Mouse (Mus musculus) heart, embryonic 16.5 days (tissue): ENCODE data around the gene Dqx1. TPM values are rescaled to one million over a fixed set of nuclear protein-coding genes. Genes with fewer than 3 reads are reported as not detected.

ENCODE experiments used
- ATAC-seq: fragments of 200-750 bp; cut with Nextera tagmentation; replicated peaks from 2 replicates; pipeline ENCODE4 v1.8.0; 2017; ENCODE audit warnings: moderate number of reproducible peaks; ENCODE audit not compliant: insufficient read depth, low FRiP score; ENCODE audit errors: extremely low read depth
- H3K27ac ChIP-seq: fragments of 300-500 bp; sonication (generic); 2 replicates; pipeline ENCODE4 v1.5.1; 2014; ENCODE audit warnings: mild to moderate bottlenecking, low read length, control low read depth, moderate library complexity
- H3K27me3 ChIP-seq: fragments of 300-500 bp; sonication (generic); 2 replicates; pipeline ENCODE4 v1.6.1; 2014; ENCODE audit warnings: low read length, mixed read lengths; ENCODE audit not compliant: control insufficient read depth, insufficient read depth
- H3K36me3 ChIP-seq: fragments of 300-500 bp; sonication (generic); 2 replicates; pipeline ENCODE4 v1.6.1; 2014; ENCODE audit not compliant: control insufficient read depth, insufficient read depth
- H3K4me1 ChIP-seq: fragments of 300-500 bp; sonication (generic); 2 replicates; pipeline ENCODE4 v1.6.1; 2014; ENCODE audit warnings: low read length, mixed read lengths; ENCODE audit not compliant: control insufficient read depth, insufficient read depth
- H3K4me2 ChIP-seq: fragments of 300-500 bp; sonication (generic); 2 replicates; pipeline ENCODE4 v1.6.1; 2014; ENCODE audit warnings: low read depth, mild to moderate bottlenecking, control low read depth, low read length
- H3K4me3 ChIP-seq: fragments of 300-500 bp; sonication (generic); 2 replicates; pipeline ENCODE4 v1.5.1; 2014; ENCODE audit warnings: mild to moderate bottlenecking, control low read depth, low read length
- H3K9ac ChIP-seq: fragments of 300-500 bp; sonication (generic); 2 replicates; pipeline ENCODE4 v1.6.1; 2014; ENCODE audit warnings: low read length, control low read depth
- H3K9me3 ChIP-seq: fragments of 300-500 bp; sonication (generic); replicated peaks from 2 replicates; pipeline ENCODE4 v1.6.1; 2016; ENCODE audit warnings: low read length; ENCODE audit not compliant: control insufficient read depth
- WGBS: fragments of 180-500 bp; shearing (Covaris S2); extraction: QIAGEN DNeasy Blood & Tissue Kit; methylation state at CpG from one replicate; pipeline ENCODE4 v1.1.7; 2014; 5-methylcytosine and 5-hydroxymethylcytosine counted together
- polyA plus RNA-seq: library from polyadenylated mRNA; unstranded; fragments of >200 nt; fragmentation: Nextera tagmentation; extraction: Ambion mirVana; gene quantifications from 2 replicates; pipeline ENCODE4 v1.2.1, GENCODE M21; 2015

Gene Dqx1
- polyA plus RNA-seq, 1 experiment from 2014 or later, result 0.75 TPM

GRCm38 (mm10) chr6:83029777-83030176, 27.9 kb upstream of the Dqx1 start:
- no peak overlapping the region for H3K4me3 ChIP-seq
- no peak overlapping the region for H3K4me2 ChIP-seq
- peaks cover 23% of the 10 kb centered on the region for H3K4me1 ChIP-seq
- no peak overlapping the region for H3K9ac ChIP-seq
- H3K27me3 ChIP-seq, result peaks cover 13% of the 10 kb centered on the region; the same call in 1 of the 2 replicates
- ATAC-seq, result no peak
- no peaks in the 10 kb centered on the region for H3K9me3 ChIP-seq
- H3K36me3 ChIP-seq, result no peaks in the 10 kb centered on the region
- WGBS, result 46% methylated on average over 10 of the region's 10 CpGs
- no peak overlapping the region for H3K27ac ChIP-seq

GRCm38 (mm10) chr6:83031111-83031510, 26.5 kb upstream of the Dqx1 start:
- no peaks in the 10 kb centered on the region for H3K36me3 ChIP-seq
- WGBS, result 76% methylated on average over 7 of the region's 7 CpGs
- H3K27ac ChIP-seq, result no peak overlapping the region
- no peak overlapping the region for H3K4me3 ChIP-seq
- peaks cover 13% of the 10 kb centered on the region; the same call in 1 of the 2 replicates for H3K27me3 ChIP-seq
- H3K9ac ChIP-seq, result no peak overlapping the region
- no peak overlapping the region for H3K4me2 ChIP-seq
- peaks cover 23% of the 10 kb centered on the region for H3K4me1 ChIP-seq
- H3K9me3 ChIP-seq, result no peaks in the 10 kb centered on the region
- no peak for ATAC-seq

DNA sequence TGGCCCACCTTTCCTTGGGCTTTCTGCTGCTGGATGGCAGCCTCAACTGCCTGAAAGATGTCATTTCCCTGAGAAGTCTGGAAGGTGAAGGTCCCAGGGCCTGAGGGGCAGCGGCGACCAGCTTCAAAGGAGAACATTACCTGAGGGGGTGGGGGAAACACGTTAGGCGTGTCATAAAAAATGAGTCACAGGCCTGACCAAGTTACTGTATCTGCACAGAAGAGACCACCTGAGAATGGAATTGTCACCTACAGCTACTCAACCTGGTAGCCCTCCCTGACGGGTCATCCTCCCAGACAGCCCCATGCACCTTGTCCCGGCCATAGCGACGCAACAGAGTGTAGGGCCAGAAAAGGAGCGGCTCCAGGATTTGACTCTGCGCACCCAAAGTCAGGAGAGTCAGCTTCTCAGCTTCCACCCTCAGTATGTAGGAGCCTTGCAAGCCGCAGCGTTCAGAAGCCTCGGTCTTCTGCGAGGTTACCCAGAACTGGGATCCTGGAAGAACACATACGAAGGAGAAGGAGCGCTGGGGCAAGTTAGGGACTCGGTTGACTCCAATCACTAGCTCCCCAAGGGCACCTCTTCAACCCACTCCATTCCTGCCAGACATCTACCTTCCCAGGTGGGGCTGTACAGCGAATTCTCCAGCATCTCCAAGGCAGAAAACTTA, 25.6 kb upstream of the Dqx1 start:
- Histone ChIP-seq H3K9ac (peak overlapping the region; percentile 67), H3K4me1 (peaks cover 23% of the 10 kb centered on the region), H3K27me3 (peaks cover 13% of the 10 kb centered on the region; the same call in 1 of the 2 replicates), H3K9me3 (no peaks in the 10 kb centered on the region), H3K27ac (no peak overlapping the region), H3K36me3 (no peaks in the 10 kb centered on the region), H3K4me2 (peak overlapping the region; percentile 86), H3K4me3 (peak overlapping the region; percentile 73)
- 53% methylated on average over 18 of the region's 18 CpGs for WGBS
- ATAC-seq, result no peak

DNA sequence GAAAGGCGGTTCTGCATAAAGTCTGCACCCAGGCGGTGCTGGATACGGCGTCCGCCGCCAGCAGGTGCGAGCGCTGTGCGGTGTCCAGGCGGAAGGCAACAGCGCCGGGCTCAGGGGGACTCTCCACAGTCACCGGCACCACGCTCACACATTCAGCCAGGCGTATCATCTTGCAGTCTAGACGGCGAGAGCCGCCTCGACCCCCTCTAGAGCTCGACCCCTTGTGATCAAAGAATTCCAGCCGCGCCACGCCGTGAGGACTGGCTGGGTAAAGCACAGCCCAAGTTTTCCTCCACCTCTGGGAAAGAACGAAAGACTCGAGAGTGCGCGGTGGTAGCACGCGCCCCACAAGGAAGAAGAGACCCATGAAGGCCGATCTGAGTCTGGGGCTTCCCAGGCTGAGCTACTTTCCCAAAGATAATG, 24.9 kb upstream of the Dqx1 start:
- Histone ChIP-seq H3K36me3 (no peaks in the 10 kb centered on the region), H3K4me2 (peak overlapping the region; percentile 86), H3K4me3 (peak overlapping the region; percentile 73), H3K9me3 (no peaks in the 10 kb centered on the region), H3K27ac (peak overlapping the region; percentile 53), H3K4me1 (peaks cover 19% of the 10 kb centered on the region), H3K9ac (peak overlapping the region; percentile 67), H3K27me3 (peaks cover 13% of the 10 kb centered on the region; the same call in 1 of the 2 replicates)
- under 1% methylated on average over 31 of the region's 31 CpGs for WGBS
- peak; percentile 39 for ATAC-seq

DNA sequence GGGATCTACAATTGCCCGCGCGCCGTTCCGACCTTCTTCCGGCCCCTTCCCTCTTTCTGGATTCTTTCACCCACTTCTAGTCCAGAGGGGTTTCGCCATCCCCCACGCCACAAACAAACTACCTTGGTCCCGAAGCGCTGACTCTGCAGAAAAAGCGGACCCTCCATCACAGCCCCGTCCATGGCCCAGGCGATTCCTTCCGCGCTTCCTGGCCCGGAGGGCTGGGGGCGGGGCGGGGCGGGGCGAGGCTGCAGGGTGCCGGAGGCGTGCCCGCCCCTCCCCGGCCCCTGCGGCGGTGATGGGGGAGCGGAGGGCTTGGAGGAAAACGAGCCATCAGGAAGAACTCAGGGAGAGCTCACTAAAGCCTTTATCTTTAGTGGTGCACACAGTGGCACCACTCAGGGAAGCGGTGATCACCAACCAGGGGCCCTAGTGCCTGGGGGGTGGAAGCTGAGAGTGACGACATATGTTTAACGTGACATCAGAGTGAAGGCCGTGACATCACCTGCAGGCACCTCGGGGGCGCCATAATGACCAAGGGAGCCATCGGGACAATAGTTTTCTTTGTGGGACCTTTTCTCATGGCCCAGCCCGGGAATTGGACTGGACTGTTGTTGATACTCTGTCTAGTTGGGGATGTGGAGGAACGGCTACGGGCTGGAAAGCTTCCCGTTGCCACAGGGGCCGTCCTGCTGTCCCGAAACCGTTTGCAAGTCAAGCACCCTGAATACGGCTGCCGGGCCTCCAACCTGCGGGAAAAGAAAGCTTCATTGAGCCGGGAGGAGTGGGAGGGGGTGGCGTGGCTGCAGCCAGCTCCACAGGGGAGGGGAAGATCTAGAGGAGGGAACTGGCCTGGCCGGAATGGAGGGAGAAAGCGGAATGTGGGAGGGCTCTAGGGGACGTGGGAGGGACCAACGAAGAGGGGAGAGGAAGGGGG, 24.1 kb upstream of the Dqx1 start, which contains the start of the genes Dok1 and Loxl3:
Gene Dok1, minus strand, starts transcription at position 223 of the 937 bp plus-strand sequence.
Gene Loxl3, plus strand, starts transcription at position 925 of the 937 bp plus-strand sequence.
- Histone ChIP-seq H3K9ac (peak within 1 kb of the TSS; percentile 67), H3K4me3 (peak within 1 kb of the TSS; percentile 73), H3K36me3 (no peaks in the 10 kb centered on the region), H3K27me3 (peaks cover 10% of the 10 kb centered on the region; the same call in 1 of the 2 replicates), H3K9me3 (no peaks in the 10 kb centered on the region), H3K27ac (peak within 1 kb of the TSS; percentile 82), H3K4me2 (peak within 1 kb of the TSS; percentile 86), H3K4me1 (peaks cover 16% of the 10 kb centered on the region)
- peak; percentile 81 for ATAC-seq
- WGBS, result under 1% methylated on average over 51 of the region's 51 CpGs

DNA sequence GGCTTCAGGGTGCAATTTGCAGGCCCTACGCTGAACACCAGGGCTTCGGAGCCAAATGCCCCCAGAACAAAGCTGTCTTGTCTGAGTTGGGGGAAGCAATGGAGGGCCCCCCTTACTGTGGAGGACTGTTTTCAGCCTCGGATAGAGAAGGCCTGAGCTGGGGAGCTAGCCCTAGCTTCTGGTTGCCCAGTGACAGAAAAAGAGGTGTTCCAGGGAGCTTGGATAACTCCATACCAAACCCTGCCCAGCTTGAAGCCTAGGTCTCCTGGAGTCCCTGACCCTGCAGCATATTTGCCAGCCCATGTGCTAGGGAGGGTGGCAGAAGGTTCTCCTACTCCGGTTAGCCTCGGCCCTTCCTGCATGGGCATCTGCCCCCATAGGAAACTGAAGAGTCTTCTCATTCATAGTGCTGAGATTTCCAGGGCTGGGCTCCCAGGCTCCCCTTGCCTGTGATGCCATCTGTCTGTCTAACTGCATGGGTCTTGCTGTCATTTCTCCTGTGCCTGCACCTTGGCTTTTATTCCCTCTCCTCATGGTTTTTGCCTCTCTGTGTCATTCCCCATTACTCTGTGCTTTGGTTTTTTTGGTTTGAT, 23.1 kb upstream of the Dqx1 start:
- Histone ChIP-seq H3K4me2 (peak overlapping the region; percentile 86), H3K27me3 (peaks cover 9% of the 10 kb centered on the region; the same call in 1 of the 2 replicates), H3K9me3 (no peaks in the 10 kb centered on the region), H3K36me3 (no peaks in the 10 kb centered on the region), H3K4me3 (peak overlapping the region; percentile 73), H3K4me1 (peaks cover 18% of the 10 kb centered on the region), H3K27ac (peak overlapping the region; percentile 9; the same call in 1 of the 2 replicates), H3K9ac (peak overlapping the region; percentile 67)
- ATAC-seq, result no peak
- 32% methylated on average over 5 of the region's 5 CpGs for WGBS

DNA sequence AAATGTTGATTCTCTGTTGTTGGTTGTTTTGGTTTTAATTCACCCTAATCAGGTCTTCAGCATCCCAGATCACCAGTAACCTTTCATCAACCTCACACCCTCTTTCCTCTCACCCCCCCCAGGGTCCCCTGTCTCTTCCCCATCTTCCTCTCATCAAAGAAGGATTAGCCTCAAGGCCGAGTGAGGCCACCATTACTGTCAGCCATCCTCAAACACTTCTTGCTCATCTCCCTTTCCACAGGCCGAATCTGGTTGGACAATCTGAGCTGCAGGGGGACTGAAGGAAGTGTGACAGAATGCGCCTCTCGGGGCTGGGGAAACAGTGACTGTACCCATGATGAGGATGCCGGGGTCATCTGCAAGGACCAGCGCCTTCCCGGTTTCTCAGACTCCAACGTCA, 20.5 kb upstream of the Dqx1 start:
- no peaks in the 10 kb centered on the region for H3K36me3 ChIP-seq
- H3K4me1 ChIP-seq, result peaks cover 10% of the 10 kb centered on the region
- ATAC-seq, result no peak
- peaks cover under 1% of the 10 kb centered on the region; the same call in 1 of the 2 replicates for H3K27me3 ChIP-seq
- H3K9me3 ChIP-seq, result no peaks in the 10 kb centered on the region
- H3K4me3 ChIP-seq, result no peak overlapping the region
- no peak overlapping the region for H3K27ac ChIP-seq
- 74% methylated on average over 8 of the region's 8 CpGs for WGBS
- no peak overlapping the region for H3K9ac ChIP-seq
- no peak overlapping the region for H3K4me2 ChIP-seq

DNA sequence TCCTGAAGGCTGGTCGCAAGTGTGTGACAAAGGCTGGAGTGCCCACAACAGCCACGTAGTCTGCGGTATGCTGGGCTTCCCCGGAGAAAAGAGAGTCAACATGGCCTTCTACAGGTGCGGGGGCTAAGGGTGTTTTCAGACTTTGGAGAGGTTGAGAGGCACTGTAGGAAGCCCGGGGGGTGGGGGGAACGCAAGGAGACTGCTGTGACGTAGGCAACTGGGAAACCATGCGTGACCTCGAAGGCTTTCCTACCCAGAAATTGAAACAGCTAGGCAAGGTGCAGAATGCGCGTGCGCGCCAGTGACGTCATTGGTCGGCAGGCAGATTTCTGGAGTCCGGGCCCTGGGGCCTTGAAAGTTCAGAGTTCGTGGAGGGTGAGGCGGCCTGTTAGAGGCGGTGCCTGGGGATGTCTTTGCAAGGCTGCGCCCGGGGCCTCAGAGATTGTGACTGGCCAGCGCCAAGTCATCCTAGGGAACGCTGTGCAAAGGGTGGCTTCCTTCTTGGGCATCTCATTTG, 19.1 kb upstream of the Dqx1 start:
- H3K4me1 ChIP-seq, result peaks cover 4% of the 10 kb centered on the region; the same call in 1 of the 2 replicates
- ATAC-seq, result 0 out of 2 replicates have a peak, but pooled peaks have one; percentile 12
- no peak overlapping the region for H3K27ac ChIP-seq
- WGBS, result 17% methylated on average over 24 of the region's 24 CpGs
- peak overlapping the region; percentile 39 for H3K4me3 ChIP-seq
- H3K9ac ChIP-seq, result peak overlapping the region; percentile 41
- H3K36me3 ChIP-seq, result no peaks in the 10 kb centered on the region
- H3K4me2 ChIP-seq, result peak overlapping the region; percentile 66
- no peaks in the 10 kb centered on the region for H3K9me3 ChIP-seq
- no peaks in the 10 kb centered on the region for H3K27me3 ChIP-seq
